Mouse (Mus musculus) forebrain, embryonic 16.5 days (tissue): Measurements from ENCODE around the gene Ddx59. TPM values are rescaled to one million over a fixed set of nuclear protein-coding genes. Genes with fewer than 3 reads are reported as not detected.

Source experiments
- ATAC-seq: fragments of 200-750 bp; cut with Nextera tagmentation; 2 replicates; pipeline ENCODE4 v1.8.0; 2017; ENCODE audit warnings: mild to moderate bottlenecking, moderate library complexity
- H3K27ac ChIP-seq: fragments of 300-500 bp; sonication (generic); 2 replicates; pipeline ENCODE4 v1.5.1; 2014; ENCODE audit warnings: low read length, control low read depth
- H3K27me3 ChIP-seq: fragments of 300-500 bp; sonication (generic); replicated peaks from 2 replicates; pipeline ENCODE4 v1.6.1; 2014; ENCODE audit warnings: low read length; ENCODE audit not compliant: control insufficient read depth, insufficient read depth
- H3K36me3 ChIP-seq: fragments of 300-500 bp; sonication (generic); 2 replicates; pipeline ENCODE4 v1.6.1; 2014; ENCODE audit not compliant: control insufficient read depth, insufficient read depth
- H3K4me1 ChIP-seq: fragments of 300-500 bp; sonication (generic); replicated peaks from 2 replicates; pipeline ENCODE4 v1.6.1; 2014; ENCODE audit warnings: low read length; ENCODE audit not compliant: control insufficient read depth, insufficient read depth
- H3K4me2 ChIP-seq: fragments of 300-500 bp; sonication (generic); 2 replicates; pipeline ENCODE4 v1.6.1; 2014; ENCODE audit warnings: mild to moderate bottlenecking, low read length, control low read depth
- H3K4me3 ChIP-seq: fragments of 300-500 bp; sonication (generic); replicated peaks from 2 replicates; pipeline ENCODE4 v1.5.1; 2014; ENCODE audit warnings: mild to moderate bottlenecking, low read length, control low read depth
- H3K9ac ChIP-seq: fragments of 300-500 bp; sonication (generic); replicated peaks from 2 replicates; pipeline ENCODE4 v1.6.1; 2014; ENCODE audit warnings: low read depth, low read length, control low read depth
- H3K9me3 ChIP-seq: fragments of 300-500 bp; sonication (generic); 2 replicates; pipeline ENCODE4 v1.6.1; 2016; ENCODE audit warnings: low read length; ENCODE audit not compliant: control insufficient read depth
- WGBS: fragments of 180-500 bp; shearing (Covaris S2); extraction: QIAGEN DNeasy Blood & Tissue Kit; methylation state at CpG from one replicate; pipeline ENCODE4 v1.1.7; 2014; 5-methylcytosine and 5-hydroxymethylcytosine counted together
- polyA plus RNA-seq: library from polyadenylated mRNA; unstranded; fragments of >200 nt; fragmentation: Nextera tagmentation; extraction: Ambion mirVana; gene quantifications from 2 replicates; pipeline ENCODE4 v1.2.1, GENCODE M21; 2015

Gene Ddx59
- polyA plus RNA-seq, 1 experiment from 2014 or later: 17.2 TPM

- Histone ChIP-seq H3K9ac (no peak overlapping the region), H3K36me3 (no peaks in the 10 kb centered on the region), H3K4me3 (no peak overlapping the region), H3K4me1 (no peaks in the 10 kb centered on the region; the same call in 1 of the 2 replicates), H3K4me2 (no peak overlapping the region), H3K9me3 (no peaks in the 10 kb centered on the region), H3K27ac (no peak overlapping the region), H3K27me3 (0 out of 2 replicates have a peak, but pooled peaks cover 2% of the 10 kb centered on the region)
- 61% methylated on average over 4 of the region's 4 CpGs for WGBS
- no peak for ATAC-seq
Measured at GRCm38 (mm10) chr1:136457403-136457802, 42.3 kb downstream of the Ddx59 start.

GRCm38 (mm10) chr1:136458691-136459245 is 43.7 kb downstream of the Ddx59 start:
- ATAC-seq: peak; percentile 45; the same call in 1 of the 2 replicates
- Histone ChIP-seq H3K36me3 (no peaks in the 10 kb centered on the region), H3K27me3 (0 out of 2 replicates have a peak, but pooled peaks cover 2% of the 10 kb centered on the region), H3K27ac (no peak overlapping the region), H3K9ac (no peak overlapping the region), H3K4me2 (no peak overlapping the region), H3K4me3 (no peak overlapping the region), H3K9me3 (no peaks in the 10 kb centered on the region), H3K4me1 (no peaks in the 10 kb centered on the region; the same call in 1 of the 2 replicates)
- WGBS: 20% methylated on average over 9 of the region's 9 CpGs

- no peak overlapping the region for H3K27ac ChIP-seq
- H3K9ac ChIP-seq: no peak overlapping the region
- no peak overlapping the region for H3K4me2 ChIP-seq
- H3K4me1 ChIP-seq: peaks cover 10% of the 10 kb centered on the region
- H3K27me3 ChIP-seq: 0 out of 2 replicates have a peak, but pooled peaks cover 2% of the 10 kb centered on the region
- 55% methylated on average over 10 of the region's 10 CpGs for WGBS
- no peaks in the 10 kb centered on the region for H3K36me3 ChIP-seq
- H3K9me3 ChIP-seq: no peaks in the 10 kb centered on the region
- ATAC-seq: no peak
- no peak overlapping the region for H3K4me3 ChIP-seq
Measured at GRCm38 (mm10) chr1:136462443-136462842, 47.4 kb downstream of the Ddx59 start.

GRCm38 (mm10) chr1:136465168-136465567 is 50.1 kb downstream of the Ddx59 start:
- H3K36me3 ChIP-seq: no peaks in the 10 kb centered on the region
- no peaks in the 10 kb centered on the region for H3K27me3 ChIP-seq
- H3K9ac ChIP-seq: no peak overlapping the region
- peaks cover 11% of the 10 kb centered on the region for H3K4me1 ChIP-seq
- no peak overlapping the region for H3K27ac ChIP-seq
- ATAC-seq: no peak
- no peak overlapping the region for H3K4me3 ChIP-seq
- no peak overlapping the region for H3K4me2 ChIP-seq
- no peaks in the 10 kb centered on the region for H3K9me3 ChIP-seq

GRCm38 (mm10) chr1:136466143-136466811 is 51.2 kb downstream of the Ddx59 start, which contains the start of gene Kif14:
Gene Kif14 (plus strand): TSS chr1:136466343.
- Histone ChIP-seq H3K4me1 (peaks cover 15% of the 10 kb centered on the region), H3K36me3 (no peaks in the 10 kb centered on the region), H3K4me2 (peak within 1 kb of the TSS; percentile 99), H3K4me3 (peak within 1 kb of the TSS; percentile 64), H3K9ac (peak within 1 kb of the TSS; percentile 56), H3K9me3 (no peaks in the 10 kb centered on the region), H3K27ac (no peak within 1 kb of the TSS), H3K27me3 (no peaks in the 10 kb centered on the region)
- ATAC-seq: peak; percentile 100
- WGBS: under 1% methylated on average over 52 of the region's 52 CpGs

- peaks cover 15% of the 10 kb centered on the region for H3K4me1 ChIP-seq
- H3K4me3 ChIP-seq: no peak overlapping the region
- H3K4me2 ChIP-seq: no peak overlapping the region
- H3K9ac ChIP-seq: no peak overlapping the region
- no peaks in the 10 kb centered on the region for H3K27me3 ChIP-seq
- no peak overlapping the region for H3K27ac ChIP-seq
- no peaks in the 10 kb centered on the region for H3K36me3 ChIP-seq
- H3K9me3 ChIP-seq: no peaks in the 10 kb centered on the region
- no peak for ATAC-seq
- WGBS: 94% methylated on average over 4 of the region's 4 CpGs
Measured at GRCm38 (mm10) chr1:136469408-136469807, 54.3 kb downstream of the Ddx59 start.

GRCm38 (mm10) chr1:136470471-136470870 is 55.4 kb downstream of the Ddx59 start:
- H3K27ac ChIP-seq: no peak overlapping the region
- H3K9me3 ChIP-seq: no peaks in the 10 kb centered on the region
- H3K9ac ChIP-seq: no peak overlapping the region
- no peak overlapping the region for H3K4me3 ChIP-seq
- H3K4me1 ChIP-seq: peaks cover 15% of the 10 kb centered on the region
- H3K4me2 ChIP-seq: no peak overlapping the region
- no peak for ATAC-seq
- no peaks in the 10 kb centered on the region for H3K36me3 ChIP-seq
- no peaks in the 10 kb centered on the region for H3K27me3 ChIP-seq
- 27% methylated on average over 6 of the region's 6 CpGs for WGBS

Other genes starting within 250 kb of the Ddx59 start
- gene Mroh3, start 202.4 kb upstream of the Ddx59 start, polyA plus RNA-seq: 0.16 TPM in 1 of 2 replicates, not detected in the other
- 4.2 and 5.2 TPM in 2 replicates for gene Inava, start 181.0 kb upstream of the Ddx59 start, polyA plus RNA-seq
- gene Gpr25, start 154.4 kb upstream of the Ddx59 start, polyA plus RNA-seq: not detected in 2 replicates
- 30.8 and 32.0 TPM in 2 replicates for gene Camsap2, start 69.2 kb upstream of the Ddx59 start, polyA plus RNA-seq
- 1.7 and 2.4 TPM in 2 replicates for gene Kif14, start 51.1 kb downstream of the Ddx59 start, polyA plus RNA-seq
- 26.1 and 30.2 TPM in 2 replicates for gene Zfp281, start 209.6 kb downstream of the Ddx59 start, polyA plus RNA-seq